In genomic region chr15:98683746-98684145, GRCm38 (mm10) we compare ENCODE assay signal across 33 mouse cellular contexts. TPM values are rescaled to one million over a fixed set of nuclear protein-coding genes. Genes with fewer than 3 reads are reported as not detected.
A peak's percentile ranks its signal among the peaks of the same experiment; 100 is the strongest.
DNase-seq lines count a peak whose midpoint lies in the region; ATAC-seq lines count a peak whose summit lies in the region.
"Had no signal": no experiment of that assay in that cellular context is flagged by ENCODE, and none has a peak within 500 bp of the region (broad histone marks: within the 10 kb centered on the region; RNA-seq: fewer than 3 reads in every experiment).

No protein-coding gene starts in this region.

- no peaks in the 10 kb centered on the region for H3K36me3 ChIP-seq in liver, embryonic 16.5 days (ENCODE audit: control insufficient read depth, insufficient read depth)
- no peaks in the 10 kb centered on the region for H3K36me3 ChIP-seq in liver, embryonic 11.5 days (ENCODE audit: control insufficient read depth, insufficient read depth, low read length)
- H3K36me3 ChIP-seq: embryonic facial prominence, embryonic 12.5 days; forebrain, embryonic 10.5 days; forebrain, embryonic 15.5 days; heart, embryonic 12.5 days; limb, embryonic 12.5 days; liver, embryonic 13.5 days; lung, embryonic 15.5 days; neural tube, embryonic 12.5 days had no signal

- H3K4me2 ChIP-seq in liver, embryonic 16.5 days (ENCODE audit: low read depth, low read length): no peak overlapping the region
- H3K4me2 ChIP-seq in liver, embryonic 11.5 days: no peak overlapping the region
- H3K4me2 ChIP-seq: embryonic facial prominence, embryonic 12.5 days; forebrain, embryonic 15.5 days; hindbrain, embryonic 14.5 days; limb, embryonic 12.5 days; liver, embryonic 13.5 days; lung, embryonic 15.5 days; neural tube, embryonic 12.5 days had no signal

- no peaks in the 10 kb centered on the region for H3K4me1 ChIP-seq in liver, embryonic 16.5 days (ENCODE audit: control insufficient read depth, low read depth, low read length)
- no peaks in the 10 kb centered on the region for H3K4me1 ChIP-seq in liver, embryonic 11.5 days (replicated peaks; ENCODE audit: control insufficient read depth, insufficient read depth, low read length)
- H3K4me1 ChIP-seq: embryonic facial prominence, embryonic 12.5 days; forebrain, embryonic 15.5 days; limb, embryonic 12.5 days; liver, embryonic 13.5 days; lung, embryonic 15.5 days; neural tube, embryonic 12.5 days had no signal

- H3K9ac ChIP-seq in liver, embryonic 16.5 days (ENCODE audit: low read depth, low read length): no peak overlapping the region
- no peak overlapping the region for H3K9ac ChIP-seq in liver, embryonic 11.5 days (ENCODE audit: low read depth, low read length)
- H3K9ac ChIP-seq: embryonic facial prominence, embryonic 12.5 days; forebrain, embryonic 15.5 days; heart, embryonic 12.5 days; hindbrain, embryonic 14.5 days; limb, embryonic 12.5 days; liver, embryonic 13.5 days; lung, embryonic 15.5 days; neural tube, embryonic 12.5 days had no signal

- DNase-seq in liver, embryonic 11.5 days (ENCODE audit: low spot score): no peak
- DNase-seq in retina, embryonic 14.5 days (ENCODE audit: low spot score): no peak
- no peak for DNase-seq in heart, adult 18-20 months
- DNase-seq: adrenal gland, adult 2 months; cerebellum, adult 11 months; cerebellum, adult 9-10 months; cerebellum, postnatal 36 days; embryo, embryonic 11 days; gastrocnemius, postnatal 25 days; heart, adult 2 months; kidney, adult 9 months; kidney, postnatal 10 days; layer of hippocampus, adult 9-11 months; liver, embryonic 13.5 days; thymus, postnatal 14 days had no signal

- no peak for ATAC-seq in liver, embryonic 16.5 days (ENCODE audit: low read depth)
- no peak for ATAC-seq in liver, embryonic 11.5 days (replicated peaks; ENCODE audit: low FRiP score)
- ATAC-seq in common myeloid progenitor, adult 5-6 weeks (replicated peaks; ENCODE audit: low read depth, poor library complexity, severe bottlenecking): peak; percentile 56; the same call in 1 of the 2 replicates
- ATAC-seq in megakaryocyte progenitor cell, adult 5-6 weeks (replicated peaks; ENCODE audit: poor library complexity): peak; percentile 60
- ATAC-seq in erythroblast, adult 5-6 weeks (replicated peaks; ENCODE audit: low FRiP score, poor library complexity, severe bottlenecking): no peak
- ATAC-seq: activated CD4-positive, CD25-positive, alpha-beta regulatory T cell, adult 4 months; forebrain, embryonic 15.5 days; midbrain, embryonic 16.5 days had no signal

- H3K27ac ChIP-seq in liver, embryonic 16.5 days (ENCODE audit: low read length): peak overlapping the region; percentile 25; the same call in 1 of the 2 replicates
- H3K27ac ChIP-seq in liver, embryonic 11.5 days (ENCODE audit: low read depth, low read length): no peak overlapping the region
- H3K27ac ChIP-seq: embryonic facial prominence, embryonic 12.5 days; forebrain, embryonic 10.5 days; forebrain, embryonic 15.5 days; heart, adult 2 months; hindbrain, embryonic 14.5 days; left cerebral cortex, adult 2 months; limb, embryonic 12.5 days; liver, embryonic 13.5 days; lung, embryonic 15.5 days; neural tube, embryonic 12.5 days had no signal

- peaks cover 3% of the 10 kb centered on the region for H3K27me3 ChIP-seq in liver, embryonic 16.5 days (ENCODE audit: control insufficient read depth, insufficient read depth, low read depth, low read length)
- peaks cover 4% of the 10 kb centered on the region for H3K27me3 ChIP-seq in liver, embryonic 11.5 days (replicated peaks; ENCODE audit: control insufficient read depth, insufficient read depth, low read length)
- H3K27me3 ChIP-seq: forebrain, embryonic 15.5 days; neural tube, embryonic 12.5 days had no signal

- H3K9me3 ChIP-seq in liver, embryonic 16.5 days (replicated peaks; ENCODE audit: control insufficient read depth, low read length): no peaks in the 10 kb centered on the region
- H3K9me3 ChIP-seq in liver, embryonic 11.5 days (ENCODE audit: control insufficient read depth, low read length): no peaks in the 10 kb centered on the region
- H3K9me3 ChIP-seq: embryonic facial prominence, embryonic 12.5 days; forebrain, embryonic 10.5 days; forebrain, embryonic 15.5 days; heart, embryonic 12.5 days; limb, embryonic 12.5 days; liver, embryonic 13.5 days; lung, embryonic 15.5 days; neural tube, embryonic 12.5 days had no signal

- WGBS in liver, embryonic 16.5 days (ENCODE audit: insufficient replicate concordance): 43% methylated on average over 1 of the region's 1 CpGs
- WGBS in liver, embryonic 11.5 days: 61% methylated on average over 1 of the region's 1 CpGs

- H3K4me3 ChIP-seq in liver, embryonic 16.5 days (ENCODE audit: low read depth, low read length): no peak overlapping the region
- H3K4me3 ChIP-seq in liver, embryonic 11.5 days (ENCODE audit: low read depth, low read length): no peak overlapping the region
- H3K4me3 ChIP-seq: embryonic facial prominence, embryonic 12.5 days; forebrain, embryonic 10.5 days; forebrain, embryonic 15.5 days; heart, adult 2 months; heart, embryonic 12.5 days; left cerebral cortex, adult 2 months; limb, embryonic 12.5 days; liver, embryonic 13.5 days; lung, embryonic 15.5 days; myocyte; neural tube, embryonic 12.5 days had no signal

RNA-seq across cellular contexts. Expression of gene Rnd1, which starts 6.5 kb away (rescaled TPM):
- 0.78 and 1.1 TPM in 2 replicates for polyA plus RNA-seq in liver, embryonic 16.5 days (2015; fragmentation: Nextera tagmentation; extraction: Ambion mirVana)
- polyA plus RNA-seq in liver, embryonic 11.5 days (2014; fragmentation: Nextera tagmentation; extraction: Ambion mirVana): 0.60 and 0.68 TPM in 2 replicates
- total RNA-seq in common myeloid progenitor, adult 5-6 weeks (2017): 0.23 TPM in 1 of 2 replicates, not detected in the other
- 1.1 and 1.7 TPM in 2 replicates for total RNA-seq in megakaryocyte progenitor cell, adult 5-6 weeks (2015)
- total RNA-seq in megakaryocyte progenitor cell, adult 5-6 weeks (2017): 3.3 and 3.5 TPM in 2 replicates
- 4.4 TPM in 1 of 2 replicates, not detected in the other for total RNA-seq in erythroblast, adult 5-6 weeks (2015; ENCODE audit: low replicate concordance)
- 0.42 and 2.2 TPM in 2 replicates for total RNA-seq in erythroblast, adult 5-6 weeks (2017; ENCODE audit: low replicate concordance)
- 1 to 10 TPM in 1 of 2 experiments, under 1 TPM in 1; 0.77 to 1.3 TPM for total RNA-seq in heart, adult 18-20 months (2021)

RNA-seq across cellular contexts. Expression of gene Ddx23, which starts 21.1 kb away (rescaled TPM):
- polyA plus RNA-seq in liver, embryonic 16.5 days (2015; fragmentation: Nextera tagmentation; extraction: Ambion mirVana): 9.0 and 10.0 TPM in 2 replicates
- polyA plus RNA-seq in liver, embryonic 11.5 days (2014; fragmentation: Nextera tagmentation; extraction: Ambion mirVana): 18.8 and 19.4 TPM in 2 replicates
- 84.4 and 114 TPM in 2 replicates for total RNA-seq in common myeloid progenitor, adult 5-6 weeks (2017)
- 22.1 and 25.0 TPM in 2 replicates for total RNA-seq in megakaryocyte progenitor cell, adult 5-6 weeks (2015)
- total RNA-seq in megakaryocyte progenitor cell, adult 5-6 weeks (2017): 88.0 and 121 TPM in 2 replicates
- total RNA-seq in erythroblast, adult 5-6 weeks (2015; ENCODE audit: low replicate concordance): 9.4 and 10.4 TPM in 2 replicates
- 32.3 and 40.2 TPM in 2 replicates for total RNA-seq in erythroblast, adult 5-6 weeks (2017; ENCODE audit: low replicate concordance)
- 10 to 100 TPM; 60.7 to 63.2 TPM for total RNA-seq in heart, adult 18-20 months (2021)

RNA-seq across cellular contexts. Expression of gene Ccdc65, which starts 24.3 kb away (rescaled TPM):
- polyA plus RNA-seq in liver, embryonic 16.5 days (2015; fragmentation: Nextera tagmentation; extraction: Ambion mirVana): not detected in 2 replicates
- polyA plus RNA-seq in liver, embryonic 11.5 days (2014; fragmentation: Nextera tagmentation; extraction: Ambion mirVana): 0.09 and 0.19 TPM in 2 replicates
- total RNA-seq in common myeloid progenitor, adult 5-6 weeks (2017): not detected in 2 replicates
- not detected in 2 replicates for total RNA-seq in megakaryocyte progenitor cell, adult 5-6 weeks (2015)
- not detected in 2 replicates for total RNA-seq in megakaryocyte progenitor cell, adult 5-6 weeks (2017)
- total RNA-seq in erythroblast, adult 5-6 weeks (2015; ENCODE audit: low replicate concordance): not detected in 2 replicates
- total RNA-seq in erythroblast, adult 5-6 weeks (2017; ENCODE audit: low replicate concordance): not detected in 2 replicates
- total RNA-seq in heart, adult 18-20 months (2021): under 1 TPM; 0.67 to 0.72 TPM
- total RNA-seq: gastrocnemius, adult 18-20 months; gastrocnemius, postnatal 25 days; hematopoietic stem cell, adult 5-6 weeks had no signal
- polyA plus RNA-seq: liver, embryonic 13.5 days had no signal

RNA-seq across cellular contexts. Expression of gene Fkbp11, which starts 44.3 kb away (rescaled TPM):
- polyA plus RNA-seq in liver, embryonic 16.5 days (2015; fragmentation: Nextera tagmentation; extraction: Ambion mirVana): 172 and 182 TPM in 2 replicates
- polyA plus RNA-seq in liver, embryonic 11.5 days (2014; fragmentation: Nextera tagmentation; extraction: Ambion mirVana): 101 and 105 TPM in 2 replicates
- total RNA-seq in common myeloid progenitor, adult 5-6 weeks (2017): 16.9 and 21.6 TPM in 2 replicates
- total RNA-seq in megakaryocyte progenitor cell, adult 5-6 weeks (2015): 45.2 and 50.0 TPM in 2 replicates
- 35.5 and 62.3 TPM in 2 replicates for total RNA-seq in megakaryocyte progenitor cell, adult 5-6 weeks (2017)
- total RNA-seq in erythroblast, adult 5-6 weeks (2015; ENCODE audit: low replicate concordance): 1.2 TPM in 1 of 2 replicates, not detected in the other
- total RNA-seq in erythroblast, adult 5-6 weeks (2017; ENCODE audit: low replicate concordance): 0.84 and 1.0 TPM in 2 replicates
- total RNA-seq in heart, adult 18-20 months (2021): 1 to 10 TPM; 7.9 to 8.5 TPM

RNA-seq across cellular contexts. Expression of gene Cacnb3, which starts 53.1 kb away (rescaled TPM):
- polyA plus RNA-seq in liver, embryonic 16.5 days (2015; fragmentation: Nextera tagmentation; extraction: Ambion mirVana): 0.55 and 0.84 TPM in 2 replicates
- polyA plus RNA-seq in liver, embryonic 11.5 days (2014; fragmentation: Nextera tagmentation; extraction: Ambion mirVana): 13.2 TPM in 2 replicates
- total RNA-seq in common myeloid progenitor, adult 5-6 weeks (2017): not detected in 2 replicates
- total RNA-seq in megakaryocyte progenitor cell, adult 5-6 weeks (2015): not detected in 2 replicates
- total RNA-seq in megakaryocyte progenitor cell, adult 5-6 weeks (2017): not detected in 2 replicates
- total RNA-seq in erythroblast, adult 5-6 weeks (2015; ENCODE audit: low replicate concordance): not detected in 2 replicates
- not detected in 2 replicates for total RNA-seq in erythroblast, adult 5-6 weeks (2017; ENCODE audit: low replicate concordance)
- 1 to 10 TPM; 2.7 to 3.3 TPM for total RNA-seq in heart, adult 18-20 months (2021)
- total RNA-seq: hematopoietic stem cell, adult 5-6 weeks had no signal

Comparison
In these comparisons a context has a peak if more than half of its experiments do, and no peak if none do; other contexts are left out.
1. ATAC-seq: peak in common myeloid progenitor, adult 5-6 weeks (single experiment) and megakaryocyte progenitor cell, adult 5-6 weeks (single experiment); none in liver, embryonic 16.5 days (single experiment), liver, embryonic 11.5 days (single experiment) and erythroblast, adult 5-6 weeks (single experiment).